In the genomic region with DNA sequence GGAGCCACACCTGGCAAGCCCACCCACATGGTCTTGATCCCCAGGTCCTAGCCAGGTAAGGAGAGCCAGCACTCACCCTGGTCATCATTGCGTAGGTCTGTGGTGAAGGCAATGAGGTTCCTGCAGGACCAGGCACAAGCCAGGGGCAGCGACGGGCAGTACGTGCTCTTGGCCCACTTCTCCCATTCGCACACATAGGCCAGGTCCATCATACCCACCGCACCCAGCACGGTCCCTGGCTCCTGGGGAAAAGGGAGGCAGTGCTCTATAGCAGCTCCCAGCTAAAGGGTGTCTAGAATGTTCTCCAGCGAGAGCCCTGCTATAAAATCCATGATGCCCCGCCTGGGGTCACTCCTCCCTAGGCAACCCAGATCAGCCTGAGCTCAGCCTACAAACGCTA, we compare ENCODE assay signal across 19 mouse cellular contexts. TPM values are rescaled to one million over a fixed set of nuclear protein-coding genes. Genes with fewer than 3 reads are reported as not detected.
DNase-seq lines count a peak whose midpoint lies in the region; ATAC-seq and TF ChIP-seq lines count a peak whose summit lies in the region.
"Had no signal": no experiment of that assay in that cellular context is flagged by ENCODE, and none has a peak within 500 bp of the region (broad histone marks: within the 10 kb centered on the region; RNA-seq: fewer than 3 reads in every experiment).

No protein-coding gene starts in this region.

- H3K4me1 ChIP-seq in hindbrain, embryonic 12.5 days = peaks cover 11% of the 10 kb centered on the region
- no peaks in the 10 kb centered on the region for H3K4me1 ChIP-seq in hindbrain, embryonic 11.5 days (replicated peaks; ENCODE audit: control insufficient read depth, insufficient read depth, low read length)
- H3K4me1 ChIP-seq in megakaryocyte, embryonic 14.5 days = peaks cover 54% of the 10 kb centered on the region
- H3K4me1 ChIP-seq in liver, embryonic 14.5 days (replicated peaks; ENCODE audit: control insufficient read depth in 2 of 2, insufficient read depth in 2 of 2, low read length in 1 of 2) = peaks cover 3 to 10% of the 10 kb centered on the region in 2 experiments; a peak in 3 of 4 replicates

- 0 out of 2 replicates have a peak overlapping the region, but pooled peaks have one; percentile 32 for H3K9ac ChIP-seq in hindbrain, embryonic 12.5 days
- no peak overlapping the region for H3K9ac ChIP-seq in hindbrain, embryonic 11.5 days (ENCODE audit: low read depth, low read length)
- no peak overlapping the region for H3K9ac ChIP-seq in liver, embryonic 14.5 days (replicated peaks)
- H3K9ac ChIP-seq: midbrain, embryonic 12.5 days had no signal

- peaks cover 9% of the 10 kb centered on the region for H3K27me3 ChIP-seq in hindbrain, embryonic 12.5 days
- no peaks in the 10 kb centered on the region; the same call in 1 of the 2 replicates for H3K27me3 ChIP-seq in hindbrain, embryonic 11.5 days (ENCODE audit: control insufficient read depth, insufficient read depth, low read length)
- H3K27me3 ChIP-seq in megakaryocyte, embryonic 14.5 days (replicated peaks) = no peaks in the 10 kb centered on the region
- no peaks in the 10 kb centered on the region for H3K27me3 ChIP-seq in liver, embryonic 14.5 days (ENCODE audit: control insufficient read depth, insufficient read depth, low read length)

- TF ChIP-seq CTCF in liver, embryonic 14.5 days (IDR thresholded peaks at IDR 0.05; ENCODE audit: low read depth) = no peak

- DNase-seq in cerebellum, adult 9-10 months = peak; percentile 64
- DNase-seq in cerebellum, postnatal 36 days = no peak
- no peak for DNase-seq in hindbrain, embryonic 11.5 days (ENCODE audit: low spot score)
- no peak for DNase-seq in liver, embryonic 14.5 days (ENCODE audit: low read depth in 3 of 3, low spot score in 3 of 3)
- no peak for DNase-seq in left cerebral cortex, adult 18-20 months (ENCODE audit: low spot score in 2 of 2)
- DNase-seq: adrenal gland, postnatal 14 days; embryo, embryonic 11 days; gastrocnemius, adult 2 months; right cerebral cortex, adult 18-20 months had no signal

- H3K36me3 ChIP-seq in hindbrain, embryonic 12.5 days = peaks cover 62% of the 10 kb centered on the region
- peaks cover 3% of the 10 kb centered on the region; the same call in 1 of the 2 replicates for H3K36me3 ChIP-seq in hindbrain, embryonic 11.5 days (ENCODE audit: control insufficient read depth, insufficient read depth, low read length)
- H3K36me3 ChIP-seq in megakaryocyte, embryonic 14.5 days (replicated peaks; ENCODE audit: low read length) = peaks cover 77% of the 10 kb centered on the region
- peaks cover 3% of the 10 kb centered on the region; the same call in 1 of the 2 replicates for H3K36me3 ChIP-seq in liver, embryonic 14.5 days (replicated peaks; ENCODE audit: control insufficient read depth, insufficient read depth, low read depth)

- no peak for ATAC-seq in hindbrain, embryonic 12.5 days (ENCODE audit: low FRiP score)
- ATAC-seq in hindbrain, embryonic 11.5 days (ENCODE audit: low FRiP score) = no peak
- no peak for ATAC-seq in megakaryocyte, adult 5-6 weeks (ENCODE audit: poor library complexity, severe bottlenecking)
- no peak for ATAC-seq in liver, embryonic 14.5 days (ENCODE audit: insufficient read depth)

- H3K9me3 ChIP-seq in hindbrain, embryonic 12.5 days (replicated peaks) = no peaks in the 10 kb centered on the region
- no peaks in the 10 kb centered on the region for H3K9me3 ChIP-seq in hindbrain, embryonic 11.5 days (ENCODE audit: control insufficient read depth, low read length)
- H3K9me3 ChIP-seq in megakaryocyte, embryonic 14.5 days = no peaks in the 10 kb centered on the region; the same call in 1 of the 2 replicates
- H3K9me3 ChIP-seq in liver, embryonic 14.5 days (ENCODE audit: control insufficient read depth, low read length) = no peaks in the 10 kb centered on the region
- H3K9me3 ChIP-seq: midbrain, embryonic 12.5 days had no signal

- H3K27ac ChIP-seq in hindbrain, embryonic 12.5 days = no peak overlapping the region
- H3K27ac ChIP-seq in hindbrain, embryonic 11.5 days (ENCODE audit: low read depth, low read length) = no peak overlapping the region
- no peak overlapping the region for H3K27ac ChIP-seq in liver, embryonic 14.5 days

- peak overlapping the region; percentile 55; the same call in 1 of the 2 replicates for H3K4me3 ChIP-seq in hindbrain, embryonic 12.5 days
- no peak overlapping the region for H3K4me3 ChIP-seq in hindbrain, embryonic 11.5 days (ENCODE audit: low read depth, low read length)
- H3K4me3 ChIP-seq in megakaryocyte, embryonic 14.5 days (replicated peaks) = peak overlapping the region; percentile 71
- no peak overlapping the region for H3K4me3 ChIP-seq in liver, embryonic 14.5 days (ENCODE audit: insufficient read depth in 1 of 2, low read depth in 2 of 2, low read length in 2 of 2)

- no peak for TF ChIP-seq EP300 in liver, embryonic 14.5 days (IDR thresholded peaks at IDR 0.05; ENCODE audit: low read depth)

- 0 out of 2 replicates have a peak overlapping the region, but pooled peaks have one; percentile 46 for H3K4me2 ChIP-seq in hindbrain, embryonic 12.5 days (replicated peaks)
- H3K4me2 ChIP-seq in hindbrain, embryonic 11.5 days (replicated peaks; ENCODE audit: low read depth, low read length) = no peak overlapping the region
- peak overlapping the region; percentile 75; the same call in 1 of the 2 replicates for H3K4me2 ChIP-seq in liver, embryonic 14.5 days (ENCODE audit: low read depth)

- WGBS in hindbrain, embryonic 12.5 days = 94% methylated on average over 10 of the region's 10 CpGs
- 95% methylated on average over 10 of the region's 10 CpGs for WGBS in hindbrain, embryonic 11.5 days
- WGBS in liver, embryonic 14.5 days (ENCODE audit: insufficient replicate concordance) = 91% methylated on average over 10 of the region's 10 CpGs

RNA-seq across cellular contexts. Expression of gene Med16, which starts 1.3 kb away (rescaled TPM):
- polyA plus RNA-seq in hindbrain, embryonic 12.5 days (2016; fragmentation: Nextera tagmentation; extraction: Ambion mirVana) = 63.3 and 70.0 TPM in 2 replicates
- 33.7 and 41.8 TPM in 2 replicates for polyA plus RNA-seq in hindbrain, embryonic 11.5 days (2014; fragmentation: Nextera tagmentation; extraction: Ambion mirVana)
- polyA plus RNA-seq in megakaryocyte, embryonic 14.5 days (2012; ENCODE audit: insufficient read depth, low replicate concordance) = 32.2 and 85.7 TPM in 2 replicates
- 12.0 and 13.6 TPM in 2 replicates for total RNA-seq in megakaryocyte, adult 5-6 weeks (2015)
- total RNA-seq in megakaryocyte, adult 5-6 weeks (2017) = 17.5 and 18.0 TPM in 2 replicates
- polyA plus RNA-seq in liver, embryonic 14.5 days (2012; rRNA removed) = 13.3 and 14.3 TPM in 2 replicates
- 10.0 and 12.0 TPM in 2 replicates for polyA plus RNA-seq in liver, embryonic 14.5 days (2014; fragmentation: Nextera tagmentation; extraction: Ambion mirVana)
- total RNA-seq in left cerebral cortex, adult 18-20 months (2021) = 10 to 100 TPM; 48.6 to 63.7 TPM

RNA-seq across cellular contexts. Expression of gene Gm26602, which starts 3.2 kb away (rescaled TPM):
- 25.5 and 54.9 TPM in 2 replicates for polyA plus RNA-seq in hindbrain, embryonic 12.5 days (2016; fragmentation: Nextera tagmentation; extraction: Ambion mirVana)
- polyA plus RNA-seq in hindbrain, embryonic 11.5 days (2014; fragmentation: Nextera tagmentation; extraction: Ambion mirVana) = 23.6 and 25.3 TPM in 2 replicates
- polyA plus RNA-seq in megakaryocyte, embryonic 14.5 days (2012; ENCODE audit: insufficient read depth, low replicate concordance) = not detected in 2 replicates
- not detected in 2 replicates for total RNA-seq in megakaryocyte, adult 5-6 weeks (2015)
- total RNA-seq in megakaryocyte, adult 5-6 weeks (2017) = not detected in 2 replicates
- not detected in 2 replicates for polyA plus RNA-seq in liver, embryonic 14.5 days (2012; rRNA removed)
- not detected in 2 replicates for polyA plus RNA-seq in liver, embryonic 14.5 days (2014; fragmentation: Nextera tagmentation; extraction: Ambion mirVana)
- total RNA-seq in left cerebral cortex, adult 18-20 months (2021) = not detected
- total RNA-seq: adrenal gland, postnatal 14 days; gastrocnemius, adult 2 months; layer of hippocampus, adult 18-20 months; neutrophil, adult 5-6 weeks had no signal
- polyA plus RNA-seq: intestine, embryonic 14.5 days had no signal

RNA-seq across cellular contexts. Expression of gene Kiss1r, which starts 9.4 kb away (rescaled TPM):
- 1.2 and 1.6 TPM in 2 replicates for polyA plus RNA-seq in hindbrain, embryonic 12.5 days (2016; fragmentation: Nextera tagmentation; extraction: Ambion mirVana)
- polyA plus RNA-seq in hindbrain, embryonic 11.5 days (2014; fragmentation: Nextera tagmentation; extraction: Ambion mirVana) = 0.26 and 0.36 TPM in 2 replicates
- 2.7 and 4.5 TPM in 2 replicates for polyA plus RNA-seq in megakaryocyte, embryonic 14.5 days (2012; ENCODE audit: insufficient read depth, low replicate concordance)
- 0.18 and 0.29 TPM in 2 replicates for total RNA-seq in megakaryocyte, adult 5-6 weeks (2015)
- total RNA-seq in megakaryocyte, adult 5-6 weeks (2017) = 0.26 and 0.77 TPM in 2 replicates
- 0.17 and 0.30 TPM in 2 replicates for polyA plus RNA-seq in liver, embryonic 14.5 days (2012; rRNA removed)
- 0.11 TPM in 1 of 2 replicates, not detected in the other for polyA plus RNA-seq in liver, embryonic 14.5 days (2014; fragmentation: Nextera tagmentation; extraction: Ambion mirVana)
- 10 to 100 TPM in 1 of 2 experiments, 1 to 10 TPM in 1; 5.3 to 10.3 TPM for total RNA-seq in left cerebral cortex, adult 18-20 months (2021)

RNA-seq across cellular contexts. Expression of gene R3hdm4, which starts 13.6 kb away (rescaled TPM):
- 173 and 184 TPM in 2 replicates for polyA plus RNA-seq in hindbrain, embryonic 12.5 days (2016; fragmentation: Nextera tagmentation; extraction: Ambion mirVana)
- 131 and 139 TPM in 2 replicates for polyA plus RNA-seq in hindbrain, embryonic 11.5 days (2014; fragmentation: Nextera tagmentation; extraction: Ambion mirVana)
- polyA plus RNA-seq in megakaryocyte, embryonic 14.5 days (2012; ENCODE audit: insufficient read depth, low replicate concordance) = 418 and 597 TPM in 2 replicates
- total RNA-seq in megakaryocyte, adult 5-6 weeks (2015) = 118 and 121 TPM in 2 replicates
- 92.1 and 134 TPM in 2 replicates for total RNA-seq in megakaryocyte, adult 5-6 weeks (2017)
- 34.7 and 41.4 TPM in 2 replicates for polyA plus RNA-seq in liver, embryonic 14.5 days (2012; rRNA removed)
- polyA plus RNA-seq in liver, embryonic 14.5 days (2014; fragmentation: Nextera tagmentation; extraction: Ambion mirVana) = 38.5 and 46.0 TPM in 2 replicates
- total RNA-seq in left cerebral cortex, adult 18-20 months (2021) = 100 to 1,000 TPM; 307 to 318 TPM

RNA-seq across cellular contexts. Expression of gene Cfd, which starts 16.8 kb away (rescaled TPM):
- polyA plus RNA-seq in hindbrain, embryonic 12.5 days (2016; fragmentation: Nextera tagmentation; extraction: Ambion mirVana) = not detected in 2 replicates
- polyA plus RNA-seq in hindbrain, embryonic 11.5 days (2014; fragmentation: Nextera tagmentation; extraction: Ambion mirVana) = not detected in 2 replicates
- polyA plus RNA-seq in megakaryocyte, embryonic 14.5 days (2012; ENCODE audit: insufficient read depth, low replicate concordance) = not detected in 2 replicates
- total RNA-seq in megakaryocyte, adult 5-6 weeks (2015) = not detected in 2 replicates
- not detected in 2 replicates for total RNA-seq in megakaryocyte, adult 5-6 weeks (2017)
- 0.14 and 0.29 TPM in 2 replicates for polyA plus RNA-seq in liver, embryonic 14.5 days (2012; rRNA removed)
- not detected in 2 replicates for polyA plus RNA-seq in liver, embryonic 14.5 days (2014; fragmentation: Nextera tagmentation; extraction: Ambion mirVana)
- total RNA-seq in left cerebral cortex, adult 18-20 months (2021) = not detected
- total RNA-seq: layer of hippocampus, adult 18-20 months; neutrophil, adult 5-6 weeks had no signal
- polyA plus RNA-seq: erythroblast, embryonic 14.5 days; heart, embryonic 11.5 days; intestine, embryonic 14.5 days; lung, embryonic 16.5 days; midbrain, embryonic 12.5 days had no signal

Comparison
In these comparisons a context has a peak if more than half of its experiments do, and no peak if none do; other contexts are left out.
1. H3K4me3 ChIP-seq: peak in hindbrain, embryonic 12.5 days (single experiment) and megakaryocyte, embryonic 14.5 days (single experiment); none in hindbrain, embryonic 11.5 days (single experiment) and liver, embryonic 14.5 days (0 of 2).
2. RNA of gene Gm26602, which starts 3.2 kb away (polyA plus RNA-seq): 25.5 to 54.9 TPM in hindbrain, embryonic 12.5 days and 23.6 to 25.3 TPM in hindbrain, embryonic 11.5 days; not detected in megakaryocyte, embryonic 14.5 days and not detected in liver, embryonic 14.5 days; every median in the first group is over 10 times any median in the second.